Mouse (Mus musculus) lung, adult 18-20 months (tissue): ENCODE results near the gene C2cd5.
"Not testable (repeated sequence)": the region's sequence is repeated elsewhere in the genome, so short reads cannot be mapped to it uniquely, and the experiment has no call there.

Source experiments
- DNase-seq, 2 experiments: peaks; one replicate each; pipeline ENCODE4 v3.0.0; 2022; ENCODE audit warnings: mixed read lengths in 2 of 2

The C2cd5 gene

GRCm38 (mm10) chr6:143099681-143100382 is at the start of gene C2cd5:
Gene C2cd5, minus strand, starts transcription at chr6:143100141.
- DNase-seq: peak; percentile 97

GRCm38 (mm10) chr6:143148868-143149267 is 48.9 kb upstream of the C2cd5 start:
- no peak for DNase-seq

GRCm38 (mm10) chr6:143146756-143147155 is 46.8 kb upstream of the C2cd5 start:
- peak; percentile 29 to 56 for DNase-seq

GRCm38 (mm10) chr6:143145051-143145450 is 45.1 kb upstream of the C2cd5 start:
- peak in 1 of 2 experiments; percentile 21 for DNase-seq

GRCm38 (mm10) chr6:143144556-143144955 is 44.6 kb upstream of the C2cd5 start:
- DNase-seq: no peak

GRCm38 (mm10) chr6:143143775-143144273 is 43.9 kb upstream of the C2cd5 start:
- DNase-seq: peak; percentile 15 to 21

GRCm38 (mm10) chr6:143143321-143143720 is 43.4 kb upstream of the C2cd5 start:
- DNase-seq: no peak

- DNase-seq: no peak
Measured at GRCm38 (mm10) chr6:143142861-143143260, 42.9 kb upstream of the C2cd5 start.

GRCm38 (mm10) chr6:143141624-143142592 is 42.0 kb upstream of the C2cd5 start:
- not testable (repeated sequence) for DNase-seq

- no peak for DNase-seq
Measured at GRCm38 (mm10) chr6:143140884-143141283, 40.9 kb upstream of the C2cd5 start.

GRCm38 (mm10) chr6:143139417-143139816 is 39.5 kb upstream of the C2cd5 start:
- DNase-seq: no peak

- DNase-seq: no peak
Measured at GRCm38 (mm10) chr6:143137341-143137740, 37.4 kb upstream of the C2cd5 start.

- no peak for DNase-seq
Measured at GRCm38 (mm10) chr6:143136688-143137087, 36.7 kb upstream of the C2cd5 start.

- no peak for DNase-seq
Measured at GRCm38 (mm10) chr6:143135097-143135496, 35.2 kb upstream of the C2cd5 start.

GRCm38 (mm10) chr6:143133150-143133549 is 33.2 kb upstream of the C2cd5 start:
- no peak for DNase-seq

GRCm38 (mm10) chr6:143131895-143132652 is 32.1 kb upstream of the C2cd5 start:
- DNase-seq: no peak

- DNase-seq: no peak
Measured at GRCm38 (mm10) chr6:143130411-143130810, 30.5 kb upstream of the C2cd5 start.

GRCm38 (mm10) chr6:143129952-143130351 is 30.0 kb upstream of the C2cd5 start:
- no peak for DNase-seq

- no peak for DNase-seq
Measured at GRCm38 (mm10) chr6:143129466-143129865, 29.5 kb upstream of the C2cd5 start.

GRCm38 (mm10) chr6:143125721-143126120 is 25.8 kb upstream of the C2cd5 start:
- no peak for DNase-seq

- DNase-seq: no peak
Measured at GRCm38 (mm10) chr6:143119325-143119724, 19.4 kb upstream of the C2cd5 start.

GRCm38 (mm10) chr6:143116779-143117178 is 16.8 kb upstream of the C2cd5 start:
- DNase-seq: no peak

GRCm38 (mm10) chr6:143115505-143115904 is 15.6 kb upstream of the C2cd5 start:
- peak in 1 of 2 experiments; percentile 14 for DNase-seq
